Mouse (Mus musculus) G1E (cell line): Measurements from ENCODE around the gene Chrm4. TPM values are rescaled to one million over a fixed set of nuclear protein-coding genes. Genes with fewer than 3 reads are reported as not detected.

Source experiments
- ATAC-seq: 2 replicates; pipeline ENCODE4 v1.8.0; 2016; ENCODE audit warnings: mild to moderate bottlenecking; ENCODE audit not compliant: insufficient number of reproducible peaks, poor library complexity, low FRiP score, severe bottlenecking; ENCODE audit errors: extremely low read depth
- DNase-seq: peaks from one replicate; pipeline ENCODE4 v3.0.0; 2012; ENCODE audit warnings: low spot score
- H3K27me3 ChIP-seq: 2 replicates; pipeline ENCODE4 v1.6.1; 2012; ENCODE audit warnings: mild to moderate bottlenecking, low read length, inconsistent platforms; ENCODE audit not compliant: insufficient read depth
- H3K36me3 ChIP-seq: replicated peaks from 2 replicates; pipeline ENCODE3; 2012; ENCODE audit warnings: mild to moderate bottlenecking, inconsistent platforms
- H3K4me1 ChIP-seq: 2 replicates; pipeline ENCODE4 v1.6.1; 2012; ENCODE audit warnings: low read depth, low read length, inconsistent platforms, mixed read lengths; ENCODE audit not compliant: insufficient read depth
- H3K4me3 ChIP-seq: 2 replicates; pipeline ENCODE4 v1.5.1; 2012; ENCODE audit warnings: low read depth, mild to moderate bottlenecking, inconsistent platforms, low read length, moderate library complexity, mixed read lengths
- H3K9me3 ChIP-seq: replicated peaks from 2 replicates; pipeline ENCODE4 v1.6.1; 2012; ENCODE audit warnings: inconsistent platforms
- CTCF ChIP-seq: IDR thresholded peaks from 2 replicates; pipeline ENCODE4 v1.5.1; 2012; ENCODE audit warnings: low read depth, low read length, inconsistent platforms, mixed read lengths
- GATA1 ChIP-seq: IDR thresholded peaks from 2 replicates; pipeline ENCODE4 v1.6.1; 2012; ENCODE audit warnings: borderline replicate concordance, low read length, inconsistent platforms, mixed read lengths
- GATA2 ChIP-seq: IDR thresholded peaks from 2 replicates; pipeline ENCODE4 v1.6.1; 2012; ENCODE audit warnings: low read depth, low read length, inconsistent platforms, borderline replicate concordance
- POLR2AphosphoS5 ChIP-seq: IDR thresholded peaks from 2 replicates; pipeline ENCODE4 v1.6.1; 2012; ENCODE audit warnings: low read depth, low read length, inconsistent platforms; ENCODE audit not compliant: insufficient replicate concordance
- TAL1 ChIP-seq: conservative IDR thresholded peaks from 2 replicates; pipeline ENCODE4 v1.6.1; 2012; ENCODE audit warnings: low read depth, low read length, inconsistent platforms, mixed read lengths
- polyA plus RNA-seq: library from polyadenylated mRNA; stranded (reverse); fragments of >175 nt; gene quantifications from 2 replicates; pipeline ENCODE4 v1.2.3, GENCODE M21; 2012
- total RNA-seq, 2 experiments: library from RNA; stranded (forward) in 1 of 2; stranded (reverse) in 1 of 2; fragments of 200-1000 nt in 1 of 2; fragments of >200 nt in 1 of 2; fragmentation: Nextera tagmentation in 1 of 2; gene quantifications; 2 replicates each; pipeline ENCODE4 v1.2.3; 2014 to 2017

Chrm4 gene
- total and polyA plus RNA-seq, 3 experiments, result 0.11 to 0.60 TPM; not detected in 1

DNA sequence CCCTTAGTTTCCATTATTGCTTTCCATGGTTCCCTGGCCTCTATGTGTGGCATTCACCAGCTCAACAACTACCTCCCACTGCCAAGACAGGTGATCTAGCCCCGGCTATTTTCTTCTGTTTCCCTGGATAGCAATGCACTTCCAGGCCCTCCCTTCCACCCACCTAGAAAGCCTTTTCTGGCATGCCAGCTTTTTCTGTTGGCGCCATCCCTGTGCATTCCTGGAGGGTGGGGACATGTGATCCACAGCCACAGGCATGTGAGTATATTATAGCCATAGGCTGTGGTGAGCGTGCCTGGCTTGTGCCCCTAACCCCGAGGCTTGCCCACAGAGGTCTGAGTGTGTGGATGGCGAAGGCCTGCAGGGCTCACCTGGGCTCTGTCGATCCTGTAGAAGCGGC lies 9.1 kb downstream of the Chrm4 start:
- Histone ChIP-seq H3K27me3 (0 out of 2 replicates have a peak, but pooled peaks cover 7% of the 10 kb centered on the region), H3K4me3 (no peak overlapping the region), H3K36me3 (peaks cover 94% of the 10 kb centered on the region), H3K9me3 (no peaks in the 10 kb centered on the region), H3K4me1 (peaks cover 79% of the 10 kb centered on the region)
- TF ChIP-seq CTCF (no peak), GATA1 (no peak), POLR2AphosphoS5 (no peak), GATA2 (no peak), TAL1 (no peak)
- DNase-seq (no peak), ATAC-seq (no peak)

DNA sequence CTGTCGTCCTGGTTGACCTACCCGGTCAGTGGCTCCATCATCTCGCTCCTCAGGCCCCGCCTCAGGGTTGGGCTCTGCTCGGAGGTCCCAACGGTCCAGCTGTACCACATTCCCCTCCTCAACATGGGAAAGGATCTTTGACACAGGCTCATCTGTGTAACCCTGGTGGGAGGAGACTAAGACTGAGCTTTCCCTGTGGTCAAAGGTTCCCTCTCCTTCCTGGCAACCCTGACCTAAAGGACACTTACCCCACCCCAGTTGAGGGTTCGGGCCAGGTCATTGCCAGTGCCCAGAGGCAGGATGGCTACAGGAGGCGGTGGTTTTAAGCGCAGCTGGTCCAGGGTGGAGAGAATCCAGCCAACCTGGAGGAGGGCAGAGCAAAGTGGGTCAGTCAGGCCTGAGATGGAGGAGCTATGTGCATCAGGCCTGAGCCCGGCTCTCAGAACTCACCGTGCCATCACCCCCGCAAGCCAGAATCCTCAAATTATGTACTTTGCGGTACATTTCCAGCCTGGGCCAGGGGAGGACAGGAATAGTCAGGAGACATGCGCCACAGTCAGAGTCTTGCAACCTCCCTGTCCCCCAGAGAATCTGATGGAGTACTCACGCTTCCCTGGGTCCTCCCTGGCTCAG lies 12.4 kb downstream of the Chrm4 start:
- Histone ChIP-seq H3K36me3 (peaks cover 100% of the 10 kb centered on the region), H3K27me3 (no peaks in the 10 kb centered on the region), H3K4me1 (peaks cover 71% of the 10 kb centered on the region), H3K4me3 (no peak overlapping the region), H3K9me3 (no peaks in the 10 kb centered on the region)
- ATAC-seq (no peak), DNase-seq (no peak)
- TF ChIP-seq CTCF (no peak), POLR2AphosphoS5 (no peak)

DNA sequence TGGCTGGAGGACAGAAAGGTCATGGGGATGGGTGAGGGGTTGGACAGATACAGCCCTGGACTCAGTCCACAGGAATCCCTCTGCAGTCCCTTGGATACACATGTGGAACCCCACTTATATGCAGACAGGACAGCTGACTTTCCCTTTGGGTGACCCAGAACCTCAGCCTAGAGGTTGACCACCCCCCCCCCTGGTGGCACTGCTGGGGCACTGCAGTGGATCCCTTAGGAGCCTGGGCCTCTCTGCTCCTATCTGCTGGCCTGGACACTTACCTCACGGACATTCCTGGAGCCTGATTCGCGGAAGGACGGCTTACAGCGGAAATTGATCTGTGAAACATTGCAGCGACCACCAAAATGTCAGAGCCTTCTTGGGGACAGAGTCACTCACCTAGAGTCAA lies 15.3 kb downstream of the Chrm4 start:
- no peak overlapping the region for H3K4me3 ChIP-seq
- DNase-seq, result no peak
- TF ChIP-seq CTCF, result peak; percentile 41
- TF ChIP-seq TAL1, result no peak
- H3K4me1 ChIP-seq, result peaks cover 71% of the 10 kb centered on the region
- peaks cover 100% of the 10 kb centered on the region for H3K36me3 ChIP-seq
- H3K27me3 ChIP-seq, result no peaks in the 10 kb centered on the region
- H3K9me3 ChIP-seq, result no peaks in the 10 kb centered on the region
- no peak for ATAC-seq

DNA sequence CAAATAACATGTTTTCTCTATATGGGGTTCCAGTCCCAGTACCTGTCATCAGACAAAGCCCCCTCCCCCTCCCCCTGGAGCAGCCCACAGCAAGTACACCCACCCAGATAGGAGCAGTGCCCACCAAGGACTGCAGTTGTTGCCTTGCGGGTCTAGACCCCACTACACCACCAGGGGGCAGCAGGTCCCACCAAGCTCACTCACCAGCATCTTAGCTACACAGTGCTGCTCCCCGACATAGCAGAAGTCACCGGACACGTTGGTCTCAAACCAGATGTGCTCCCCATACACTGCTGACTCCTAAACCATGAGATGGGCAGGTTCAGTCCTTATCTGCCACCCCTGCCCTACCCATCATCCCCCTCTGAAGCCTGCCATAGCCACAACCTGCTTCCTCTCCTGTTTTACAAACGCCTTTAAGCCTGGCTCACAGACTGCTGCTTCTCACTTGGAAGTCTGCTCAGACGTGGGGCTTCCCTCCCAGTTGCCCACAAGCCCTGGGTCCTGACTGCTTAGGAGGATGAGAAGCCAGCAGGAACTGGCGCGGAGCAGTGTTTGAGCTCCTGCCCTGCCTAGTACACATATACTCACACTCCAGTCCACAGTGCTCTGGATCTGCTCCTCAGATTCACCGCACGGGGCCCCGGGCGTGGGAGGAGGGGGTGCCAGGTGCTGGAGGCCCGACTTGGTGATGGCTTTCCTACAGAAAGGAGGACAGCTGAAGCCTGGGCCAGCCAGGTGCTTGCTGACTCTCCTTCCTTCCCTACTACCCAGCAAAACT lies 17.3 kb downstream of the Chrm4 start:
- Histone ChIP-seq H3K4me3 (peak overlapping the region; percentile 67; the same call in 1 of the 2 replicates), H3K9me3 (no peaks in the 10 kb centered on the region), H3K4me1 (peaks cover 76% of the 10 kb centered on the region), H3K27me3 (no peaks in the 10 kb centered on the region), H3K36me3 (peaks cover 100% of the 10 kb centered on the region)
- ATAC-seq (peak; percentile 31), DNase-seq (peak; percentile 74)
- no peak for TF ChIP-seq GATA2
- TF ChIP-seq GATA1, result no peak
- TF ChIP-seq CTCF, result peak; percentile 96
- TF ChIP-seq TAL1, result no peak
- TF ChIP-seq POLR2AphosphoS5, result no peak

DNA sequence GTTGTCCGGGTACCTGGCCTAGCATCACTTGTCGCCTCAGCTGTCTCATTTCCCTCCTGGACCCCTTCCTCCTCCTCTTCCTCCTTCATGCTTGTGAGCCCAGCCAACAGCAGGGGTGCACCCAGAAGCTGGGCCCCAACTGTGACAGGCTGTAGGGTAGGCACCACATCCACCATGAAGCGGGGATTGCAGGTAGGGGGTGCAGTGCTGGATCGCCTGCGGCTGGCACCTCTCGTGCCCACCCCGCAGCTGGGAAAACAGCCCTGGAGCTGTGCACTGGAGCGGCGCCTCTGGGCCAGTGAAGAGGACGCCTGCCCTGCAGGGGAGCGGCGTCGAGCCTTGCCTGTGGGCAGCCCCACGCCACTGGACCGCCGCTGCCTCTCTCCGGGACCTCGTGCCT lies 18.4 kb downstream of the Chrm4 start, which contains the start of gene Gm9821:
TSS of gene Gm9821 (plus strand) at position 221 of the 400 bp plus-strand sequence.
- Histone ChIP-seq H3K4me3 (peak within 1 kb of the TSS; percentile 77; the same call in 1 of the 2 replicates), H3K9me3 (no peaks in the 10 kb centered on the region)

DNA sequence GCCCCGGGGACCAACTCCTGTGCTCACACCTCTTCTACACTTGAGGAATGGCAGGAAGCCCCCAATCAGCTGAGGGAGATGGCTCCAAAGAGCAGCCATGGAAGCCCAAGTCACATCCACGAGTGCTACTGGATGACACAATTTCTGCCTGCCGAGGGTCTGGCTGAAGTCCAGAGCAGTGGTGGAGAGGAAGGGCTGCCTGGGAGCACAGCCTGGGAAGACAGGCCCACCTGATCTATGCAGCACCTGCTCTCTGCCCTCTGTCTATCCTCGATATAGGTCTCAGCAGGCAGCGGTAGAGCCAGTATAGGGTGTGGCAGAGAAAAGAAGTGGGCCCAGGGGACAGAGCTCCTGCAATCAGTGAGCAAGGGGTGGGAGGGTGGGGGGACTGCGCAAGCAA lies 19.8 kb downstream of the Chrm4 start:
- Histone ChIP-seq H3K36me3 (peaks cover 82% of the 10 kb centered on the region), H3K27me3 (no peaks in the 10 kb centered on the region), H3K9me3 (no peaks in the 10 kb centered on the region), H3K4me3 (peak overlapping the region; percentile 77), H3K4me1 (peaks cover 89% of the 10 kb centered on the region)
- DNase-seq, result no peak
- TF ChIP-seq GATA2, result no peak
- TF ChIP-seq POLR2AphosphoS5, result no peak
- TF ChIP-seq TAL1, result no peak
- no peak for TF ChIP-seq GATA1
- no peak for TF ChIP-seq CTCF
- ATAC-seq, result no peak

More for the DNA sequence above, 18.4 kb downstream of the Chrm4 start, which contains the start of gene Gm9821:
- H3K36me3 ChIP-seq, result peaks cover 92% of the 10 kb centered on the region
- H3K27me3 ChIP-seq, result no peaks in the 10 kb centered on the region
- ATAC-seq (no peak), DNase-seq (no peak)
- TF ChIP-seq CTCF, result no peak
- no peak for TF ChIP-seq GATA2
- no peak for TF ChIP-seq POLR2AphosphoS5
- H3K4me1 ChIP-seq, result peaks cover 78% of the 10 kb centered on the region
